Mouse (Mus musculus): Measurements from ENCODE around the gene Akr1a1. TPM values are rescaled to one million over a fixed set of nuclear protein-coding genes. Genes with fewer than 3 reads are reported as not detected.
"Not testable (repeated sequence)": the region's sequence is repeated elsewhere in the genome, so short reads cannot be mapped to it uniquely, and the experiment has no call there.

The Akr1a1 gene
- polyA plus RNA-seq, 1 experiment from 2014 or later: 796 TPM

GRCm38 (mm10) chr4:116684665-116685064 lies 33.2 kb upstream of the Akr1a1 start:
- Histone ChIP-seq H3K9me3 (ENCODE audit: control insufficient read depth, low read length) (no peaks in the 10 kb centered on the region), H3K27me3 (replicated peaks; ENCODE audit: control insufficient read depth, insufficient read depth, low read length) (no peaks in the 10 kb centered on the region), H3K4me1 (replicated peaks; ENCODE audit: control insufficient read depth, insufficient read depth, low read length) (peaks cover 19% of the 10 kb centered on the region)

GRCm38 (mm10) chr4:116683957-116684356 lies 32.5 kb upstream of the Akr1a1 start:
- 93% methylated on average over 4 of the region's 4 CpGs for WGBS

More at GRCm38 (mm10) chr4:116684665-116685064, 33.2 kb upstream of the Akr1a1 start:
- H3K4me2 ChIP-seq (ENCODE audit: low read length): peak overlapping the region; percentile 80; the same call in 1 of the 2 replicates
- H3K4me3 ChIP-seq (replicated peaks; ENCODE audit: low read length): no peak overlapping the region
- peaks cover 2% of the 10 kb centered on the region; the same call in 1 of the 2 replicates for H3K36me3 ChIP-seq (ENCODE audit: control insufficient read depth, insufficient read depth)
- WGBS: 73% methylated on average over 2 of the region's 2 CpGs
- ATAC-seq: no peak
- H3K9ac ChIP-seq (replicated peaks; ENCODE audit: low read depth, low read length): no peak overlapping the region
- peak overlapping the region; percentile 80; the same call in 1 of the 2 replicates for H3K27ac ChIP-seq (ENCODE audit: low read length)

GRCm38 (mm10) chr4:116680521-116680920 lies 29.0 kb upstream of the Akr1a1 start:
- not testable (repeated sequence) for H3K9me3 ChIP-seq (ENCODE audit: control insufficient read depth, low read length); H3K36me3 ChIP-seq (ENCODE audit: control insufficient read depth, insufficient read depth); ATAC-seq; H3K4me2 ChIP-seq (ENCODE audit: low read length); H3K4me3 ChIP-seq (replicated peaks; ENCODE audit: low read length); H3K27ac ChIP-seq (ENCODE audit: low read length); H3K4me1 ChIP-seq (replicated peaks; ENCODE audit: control insufficient read depth, insufficient read depth, low read length); H3K9ac ChIP-seq (replicated peaks; ENCODE audit: low read depth, low read length); H3K27me3 ChIP-seq (replicated peaks; ENCODE audit: control insufficient read depth, insufficient read depth, low read length)
- whole genome bisulfite sequencing: 95% methylated on average over 4 of the region's 4 CpGs

More at GRCm38 (mm10) chr4:116683957-116684356, 32.5 kb upstream of the Akr1a1 start:
- H3K27me3 ChIP-seq (replicated peaks; ENCODE audit: control insufficient read depth, insufficient read depth, low read length): no peaks in the 10 kb centered on the region
- H3K4me3 ChIP-seq (replicated peaks; ENCODE audit: low read length): no peak overlapping the region
- ATAC-seq: no peak
- no peaks in the 10 kb centered on the region for H3K36me3 ChIP-seq (ENCODE audit: control insufficient read depth, insufficient read depth)
- H3K9ac ChIP-seq (replicated peaks; ENCODE audit: low read depth, low read length): no peak overlapping the region
- H3K4me1 ChIP-seq (replicated peaks; ENCODE audit: control insufficient read depth, insufficient read depth, low read length): peaks cover 19% of the 10 kb centered on the region
- H3K4me2 ChIP-seq (ENCODE audit: low read length): no peak overlapping the region
- H3K27ac ChIP-seq (ENCODE audit: low read length): no peak overlapping the region
- H3K9me3 ChIP-seq (ENCODE audit: control insufficient read depth, low read length): no peaks in the 10 kb centered on the region

- Histone ChIP-seq H3K27ac (ENCODE audit: low read length) (no peak overlapping the region), H3K9me3 (ENCODE audit: control insufficient read depth, low read length) (no peaks in the 10 kb centered on the region), H3K27me3 (replicated peaks; ENCODE audit: control insufficient read depth, insufficient read depth, low read length) (no peaks in the 10 kb centered on the region), H3K9ac (replicated peaks; ENCODE audit: low read depth, low read length) (no peak overlapping the region), H3K4me2 (ENCODE audit: low read length) (no peak overlapping the region), H3K4me1 (replicated peaks; ENCODE audit: control insufficient read depth, insufficient read depth, low read length) (no peaks in the 10 kb centered on the region), H3K36me3 (ENCODE audit: control insufficient read depth, insufficient read depth) (no peaks in the 10 kb centered on the region), H3K4me3 (replicated peaks; ENCODE audit: low read length) (no peak overlapping the region)
- whole genome bisulfite sequencing: 66% methylated on average over 5 of the region's 5 CpGs
- ATAC-seq: no peak
Measured at GRCm38 (mm10) chr4:116679141-116679540, 27.7 kb upstream of the Akr1a1 start.

GRCm38 (mm10) chr4:116677808-116678207 lies 26.3 kb upstream of the Akr1a1 start:
- Histone ChIP-seq H3K9me3 (ENCODE audit: control insufficient read depth, low read length) (no peaks in the 10 kb centered on the region), H3K9ac (replicated peaks; ENCODE audit: low read depth, low read length) (no peak overlapping the region), H3K4me2 (ENCODE audit: low read length) (no peak overlapping the region), H3K27ac (ENCODE audit: low read length) (no peak overlapping the region), H3K4me3 (replicated peaks; ENCODE audit: low read length) (no peak overlapping the region), H3K36me3 (ENCODE audit: control insufficient read depth, insufficient read depth) (no peaks in the 10 kb centered on the region), H3K27me3 (replicated peaks; ENCODE audit: control insufficient read depth, insufficient read depth, low read length) (no peaks in the 10 kb centered on the region), H3K4me1 (replicated peaks; ENCODE audit: control insufficient read depth, insufficient read depth, low read length) (no peaks in the 10 kb centered on the region)
- 82% methylated on average over 1 of the region's 1 CpGs for WGBS
- ATAC-seq: no peak

GRCm38 (mm10) chr4:116676027-116676426 lies 24.5 kb upstream of the Akr1a1 start:
- ATAC-seq: no peak
- no peak overlapping the region for H3K4me3 ChIP-seq (replicated peaks; ENCODE audit: low read length)
- no peaks in the 10 kb centered on the region for H3K27me3 ChIP-seq (replicated peaks; ENCODE audit: control insufficient read depth, insufficient read depth, low read length)
- H3K4me2 ChIP-seq (ENCODE audit: low read length): no peak overlapping the region
- no peaks in the 10 kb centered on the region for H3K9me3 ChIP-seq (ENCODE audit: control insufficient read depth, low read length)
- no peaks in the 10 kb centered on the region for H3K36me3 ChIP-seq (ENCODE audit: control insufficient read depth, insufficient read depth)
- WGBS: 81% methylated on average over 3 of the region's 3 CpGs
- no peaks in the 10 kb centered on the region for H3K4me1 ChIP-seq (replicated peaks; ENCODE audit: control insufficient read depth, insufficient read depth, low read length)
- H3K9ac ChIP-seq (replicated peaks; ENCODE audit: low read depth, low read length): no peak overlapping the region
- H3K27ac ChIP-seq (ENCODE audit: low read length): no peak overlapping the region

- 95% methylated on average over 6 of the region's 6 CpGs for WGBS
- H3K9ac ChIP-seq (replicated peaks; ENCODE audit: low read depth, low read length); ATAC-seq; H3K36me3 ChIP-seq (ENCODE audit: control insufficient read depth, insufficient read depth); H3K4me3 ChIP-seq (replicated peaks; ENCODE audit: low read length); H3K9me3 ChIP-seq (ENCODE audit: control insufficient read depth, low read length); H3K4me1 ChIP-seq (replicated peaks; ENCODE audit: control insufficient read depth, insufficient read depth, low read length); H3K27ac ChIP-seq (ENCODE audit: low read length); H3K4me2 ChIP-seq (ENCODE audit: low read length); H3K27me3 ChIP-seq (replicated peaks; ENCODE audit: control insufficient read depth, insufficient read depth, low read length): not testable (repeated sequence)
Measured at GRCm38 (mm10) chr4:116674761-116675160, 23.3 kb upstream of the Akr1a1 start.

- no peak for ATAC-seq
- H3K4me1 ChIP-seq (replicated peaks; ENCODE audit: control insufficient read depth, insufficient read depth, low read length): no peaks in the 10 kb centered on the region
- H3K27ac ChIP-seq (ENCODE audit: low read length): no peak overlapping the region
- H3K9ac ChIP-seq (replicated peaks; ENCODE audit: low read depth, low read length): no peak overlapping the region
- no peaks in the 10 kb centered on the region for H3K27me3 ChIP-seq (replicated peaks; ENCODE audit: control insufficient read depth, insufficient read depth, low read length)
- no peaks in the 10 kb centered on the region for H3K36me3 ChIP-seq (ENCODE audit: control insufficient read depth, insufficient read depth)
- WGBS: 83% methylated on average over 2 of the region's 2 CpGs
- no peak overlapping the region for H3K4me3 ChIP-seq (replicated peaks; ENCODE audit: low read length)
- no peak overlapping the region for H3K4me2 ChIP-seq (ENCODE audit: low read length)
- no peaks in the 10 kb centered on the region for H3K9me3 ChIP-seq (ENCODE audit: control insufficient read depth, low read length)
Measured at GRCm38 (mm10) chr4:116672785-116673184, 21.3 kb upstream of the Akr1a1 start.

- Histone ChIP-seq H3K27me3 (replicated peaks; ENCODE audit: control insufficient read depth, insufficient read depth, low read length) (no peaks in the 10 kb centered on the region), H3K4me1 (replicated peaks; ENCODE audit: control insufficient read depth, insufficient read depth, low read length) (no peaks in the 10 kb centered on the region), H3K9ac (replicated peaks; ENCODE audit: low read depth, low read length) (no peak overlapping the region), H3K4me3 (replicated peaks; ENCODE audit: low read length) (no peak overlapping the region), H3K36me3 (ENCODE audit: control insufficient read depth, insufficient read depth) (no peaks in the 10 kb centered on the region), H3K4me2 (ENCODE audit: low read length) (no peak overlapping the region), H3K27ac (ENCODE audit: low read length) (no peak overlapping the region), H3K9me3 (ENCODE audit: control insufficient read depth, low read length) (no peaks in the 10 kb centered on the region)
- no peak for ATAC-seq
- 55% methylated on average over 2 of the region's 2 CpGs for WGBS
Measured at GRCm38 (mm10) chr4:116669291-116669690, 17.8 kb upstream of the Akr1a1 start.

- Histone ChIP-seq H3K27ac (ENCODE audit: low read length) (no peak overlapping the region), H3K4me1 (replicated peaks; ENCODE audit: control insufficient read depth, insufficient read depth, low read length) (no peaks in the 10 kb centered on the region), H3K36me3 (ENCODE audit: control insufficient read depth, insufficient read depth) (no peaks in the 10 kb centered on the region), H3K27me3 (replicated peaks; ENCODE audit: control insufficient read depth, insufficient read depth, low read length) (no peaks in the 10 kb centered on the region), H3K4me2 (ENCODE audit: low read length) (no peak overlapping the region), H3K9me3 (ENCODE audit: control insufficient read depth, low read length) (no peaks in the 10 kb centered on the region), H3K9ac (replicated peaks; ENCODE audit: low read depth, low read length) (no peak overlapping the region), H3K4me3 (replicated peaks; ENCODE audit: low read length) (no peak overlapping the region)
- 66% methylated on average over 3 of the region's 3 CpGs for WGBS
- ATAC-seq: no peak
Measured at GRCm38 (mm10) chr4:116668145-116668544, 16.7 kb upstream of the Akr1a1 start.

Data from forebrain, embryonic 16.5 days (tissue).